In genomic region chr2:73548542-73548941, GRCm38 (mm10) we compare ENCODE assay signal across 32 mouse cellular contexts. TPM values are rescaled to one million over a fixed set of nuclear protein-coding genes. Genes with fewer than 3 reads are reported as not detected.
DNase-seq lines count a peak whose midpoint lies in the region; ATAC-seq lines count a peak whose summit lies in the region.
"Had no signal": no experiment of that assay in that cellular context is flagged by ENCODE, and none has a peak within 500 bp of the region (broad histone marks: within the 10 kb centered on the region; RNA-seq: fewer than 3 reads in every experiment).

No protein-coding gene starts in this region.

- no peaks in the 10 kb centered on the region for H3K9me3 ChIP-seq in liver, embryonic 15.5 days (replicated peaks)
- no peaks in the 10 kb centered on the region for H3K9me3 ChIP-seq in liver, embryonic 12.5 days (replicated peaks)
- H3K9me3 ChIP-seq: embryonic facial prominence, embryonic 12.5 days; forebrain, embryonic 15.5 days; heart, embryonic 13.5 days; hindbrain, embryonic 10.5 days; kidney, embryonic 15.5 days; neural tube, embryonic 15.5 days had no signal

- no peak for ATAC-seq in liver, embryonic 15.5 days (ENCODE audit: insufficient read depth)
- ATAC-seq in liver, embryonic 12.5 days, result no peak
- ATAC-seq in granulocyte monocyte progenitor cell, adult 5-6 weeks (replicated peaks; ENCODE audit: poor library complexity, severe bottlenecking), result peak; percentile 86
- peak; percentile 44 for ATAC-seq in monocyte, adult 5-6 weeks (replicated peaks; ENCODE audit: insufficient number of reproducible peaks, low FRiP score, low TSS enrichment, poor library complexity, severe bottlenecking)
- ATAC-seq: forebrain, embryonic 15.5 days; hindbrain, embryonic 16.5 days had no signal

- no peaks in the 10 kb centered on the region for H3K36me3 ChIP-seq in liver, embryonic 15.5 days (replicated peaks)
- H3K36me3 ChIP-seq in liver, embryonic 12.5 days, result no peaks in the 10 kb centered on the region
- H3K36me3 ChIP-seq: embryonic facial prominence, embryonic 12.5 days; forebrain, embryonic 15.5 days; heart, embryonic 13.5 days; hindbrain, embryonic 10.5 days; kidney, embryonic 15.5 days; neural tube, embryonic 15.5 days had no signal

- 0 out of 2 replicates have a peak overlapping the region, but pooled peaks have one; percentile 14 for H3K27ac ChIP-seq in liver, embryonic 15.5 days (replicated peaks)
- H3K27ac ChIP-seq in liver, embryonic 12.5 days, result no peak overlapping the region
- H3K27ac ChIP-seq: embryonic facial prominence, embryonic 12.5 days; forebrain, embryonic 15.5 days; heart, adult 2 months; heart, embryonic 13.5 days; hindbrain, embryonic 10.5 days; kidney, embryonic 15.5 days; neural tube, embryonic 15.5 days had no signal

- no peak overlapping the region for H3K4me3 ChIP-seq in liver, embryonic 15.5 days (replicated peaks)
- no peak overlapping the region for H3K4me3 ChIP-seq in liver, embryonic 12.5 days
- H3K4me3 ChIP-seq: embryonic facial prominence, embryonic 12.5 days; forebrain, embryonic 15.5 days; heart, adult 2 months; heart, embryonic 13.5 days; hindbrain, embryonic 10.5 days; kidney, embryonic 15.5 days; neural tube, embryonic 15.5 days had no signal

- no peak overlapping the region for H3K4me2 ChIP-seq in liver, embryonic 15.5 days
- H3K4me2 ChIP-seq in liver, embryonic 12.5 days, result no peak overlapping the region
- H3K4me2 ChIP-seq: embryonic facial prominence, embryonic 12.5 days; forebrain, embryonic 15.5 days; heart, embryonic 13.5 days; kidney, embryonic 15.5 days; midbrain, embryonic 11.5 days; neural tube, embryonic 15.5 days had no signal

- no peak overlapping the region for H3K9ac ChIP-seq in liver, embryonic 15.5 days
- H3K9ac ChIP-seq in liver, embryonic 12.5 days, result no peak overlapping the region
- H3K9ac ChIP-seq: embryonic facial prominence, embryonic 12.5 days; forebrain, embryonic 15.5 days; heart, embryonic 13.5 days; kidney, embryonic 15.5 days; neural tube, embryonic 15.5 days had no signal

- intact Hi-C loops in left cerebral cortex, postnatal 10 days (cut with DNase I), result loop anchor here (5.0 kb wide), 1 partner anchor 1114 kb away; no protein-coding TSS in a partner anchor

- DNase-seq in CD4-positive helper T cell, adult 2 months (ENCODE audit: low read depth, low spot score), result peak; percentile 17
- DNase-seq in ovary, postnatal 14 days (ENCODE audit: low spot score), result no peak
- DNase-seq in right cerebral cortex, postnatal 14 days, result no peak
- no peak for DNase-seq in left cerebral cortex, postnatal 10 days (ENCODE audit: extremely low spot score in 1 of 2, low spot score in 2 of 2)
- DNase-seq: adrenal gland, adult 8-10 months; cerebellum, adult 11 months; cerebellum, adult 9-10 months; cerebellum, postnatal 36 days; embryo, embryonic 11 days; gastrocnemius, postnatal 36 days; heart, adult 2 months; heart, postnatal 10 days; kidney, adult 18-20 months; kidney, postnatal 36 days; layer of hippocampus, postnatal 36 days; lung, adult 18-20 months; lung, postnatal 10 days; right cerebral cortex, adult 18-20 months; thymus, postnatal 14 days had no signal

- WGBS in liver, embryonic 15.5 days (ENCODE audit: insufficient replicate concordance), result 35% methylated on average over 2 of the region's 2 CpGs
- 28% methylated on average over 2 of the region's 2 CpGs for WGBS in liver, embryonic 12.5 days (ENCODE audit: insufficient replicate concordance)

- no peaks in the 10 kb centered on the region for H3K4me1 ChIP-seq in liver, embryonic 15.5 days (replicated peaks)
- H3K4me1 ChIP-seq in liver, embryonic 12.5 days, result no peaks in the 10 kb centered on the region
- H3K4me1 ChIP-seq: forebrain, embryonic 15.5 days; heart, embryonic 13.5 days; kidney, embryonic 15.5 days had no signal

- peaks cover 4% of the 10 kb centered on the region; the same call in 1 of the 2 replicates for H3K27me3 ChIP-seq in liver, embryonic 15.5 days
- H3K27me3 ChIP-seq in liver, embryonic 12.5 days (replicated peaks), result no peaks in the 10 kb centered on the region
- H3K27me3 ChIP-seq: embryonic facial prominence, embryonic 12.5 days; forebrain, embryonic 15.5 days had no signal

RNA-seq across cellular contexts. Expression of gene Wipf1, which starts 19.0 kb away (rescaled TPM):
- polyA plus RNA-seq in liver, embryonic 15.5 days (2015; fragmentation: Nextera tagmentation; extraction: Ambion mirVana), result 3.5 and 3.8 TPM in 2 replicates
- polyA plus RNA-seq in liver, embryonic 12.5 days (2016; fragmentation: Nextera tagmentation; extraction: Ambion mirVana), result 5.7 and 6.1 TPM in 2 replicates
- 34.1 and 36.1 TPM in 2 replicates for total RNA-seq in granulocyte monocyte progenitor cell, adult 5-6 weeks (2014; fragmentation: Nextera tagmentation)
- 12.2 and 17.3 TPM in 2 replicates for total RNA-seq in granulocyte monocyte progenitor cell, adult 5-6 weeks (2017)
- total RNA-seq in monocyte, adult 5-6 weeks (2017), result 52.9 to 98.6 TPM (median 54.2 TPM) in 3 replicates
- total RNA-seq in left cerebral cortex, postnatal 10 days (2021), result 1 to 10 TPM; 7.5 to 7.9 TPM

RNA-seq across cellular contexts. Expression of gene Chrna1, which starts 31.6 kb away (rescaled TPM):
- 0.30 and 0.53 TPM in 2 replicates for polyA plus RNA-seq in liver, embryonic 15.5 days (2015; fragmentation: Nextera tagmentation; extraction: Ambion mirVana)
- polyA plus RNA-seq in liver, embryonic 12.5 days (2016; fragmentation: Nextera tagmentation; extraction: Ambion mirVana), result 0.29 and 0.50 TPM in 2 replicates
- total RNA-seq in granulocyte monocyte progenitor cell, adult 5-6 weeks (2014; fragmentation: Nextera tagmentation), result not detected in 2 replicates
- total RNA-seq in granulocyte monocyte progenitor cell, adult 5-6 weeks (2017), result not detected in 2 replicates
- total RNA-seq in monocyte, adult 5-6 weeks (2017), result not detected in 3 replicates
- total RNA-seq in left cerebral cortex, postnatal 10 days (2021), result under 1 TPM; 0.14 to 0.24 TPM
- total RNA-seq: heart, adult 2 months; heart, postnatal 10 days; liver, adult 2 months had no signal
- polyA plus RNA-seq: liver, adult 2 months had no signal

Comparison
In these comparisons a context has a peak if more than half of its experiments do, and no peak if none do; other contexts are left out.
1. ATAC-seq: peak in granulocyte monocyte progenitor cell, adult 5-6 weeks (single experiment) and monocyte, adult 5-6 weeks (single experiment); none in liver, embryonic 15.5 days (single experiment) and liver, embryonic 12.5 days (single experiment).